Mouse (Mus musculus): ENCODE measurements at regions not wholly inside any gene's neighbourhood (a gene's known extent, or its start where the extent isn't known, plus 50 kb on each side); places are given as distances from the start of the nearest gene placed in this dataset.
A peak's percentile ranks its signal among the peaks of the same experiment; 100 is the strongest.

GRCm38 (mm10) chr15:97581724-97582154 is 123.9 kb downstream of the Rpap3 start:
- TF ChIP-seq MAFK (IDR thresholded peaks at IDR 0.05; ENCODE audit: insufficient replicate concordance, low read length) = peak; percentile 81; the same call in 1 of the 2 replicates
- peak; percentile 86 to 94 for TF ChIP-seq CTCF (conservative IDR thresholded peaks at IDR 0.05 in 1 of 2, IDR thresholded peaks at IDR 0.05 in 1 of 2; ENCODE audit: low read depth in 2 of 2, low read length in 2 of 2)
- TF ChIP-seq POLR2A (IDR thresholded peaks at IDR 0.05; ENCODE audit: low read depth, low read length) = peak; percentile 37; the same call in 1 of the 2 replicates
- TF ChIP-seq JUN (IDR thresholded peaks at IDR 0.05; ENCODE audit: insufficient read depth, low read depth, low read length) = no peak; the same call in 1 of the 2 replicates
- no peak for TF ChIP-seq UBTF (IDR thresholded peaks at IDR 0.05; ENCODE audit: low read depth, low read length)
